Mouse (Mus musculus) hindbrain, embryonic 12.5 days (tissue): ENCODE measurements around the gene Wars2. TPM values are rescaled to one million over a fixed set of nuclear protein-coding genes. Genes with fewer than 3 reads are reported as not detected.

Experiments used
- ATAC-seq: fragments of 200-750 bp; cut with Nextera tagmentation; 2 replicates; pipeline ENCODE4 v1.8.0; 2017; ENCODE audit warnings: moderate TSS enrichment; ENCODE audit not compliant: low FRiP score
- H3K27ac ChIP-seq: fragments of 300-500 bp; sonication (generic); 2 replicates; pipeline ENCODE4 v1.5.1; 2016; ENCODE audit warnings: mild to moderate bottlenecking
- H3K27me3 ChIP-seq: fragments of 300-500 bp; sonication (generic); 2 replicates; pipeline ENCODE4 v1.6.1; 2016; ENCODE audit warnings: mild to moderate bottlenecking
- H3K36me3 ChIP-seq: fragments of 300-500 bp; sonication (generic); 2 replicates; pipeline ENCODE4 v1.6.1; 2016; ENCODE audit warnings: mild to moderate bottlenecking
- H3K4me1 ChIP-seq: fragments of 300-500 bp; sonication (generic); 2 replicates; pipeline ENCODE4 v1.6.1; 2016
- H3K4me2 ChIP-seq: fragments of 300-500 bp; sonication (generic); replicated peaks from 2 replicates; pipeline ENCODE4 v1.6.1; 2016; ENCODE audit warnings: mild to moderate bottlenecking
- H3K4me3 ChIP-seq: fragments of 300-500 bp; sonication (generic); 2 replicates; pipeline ENCODE4 v1.5.1; 2016; ENCODE audit warnings: mild to moderate bottlenecking
- H3K9ac ChIP-seq: fragments of 300-500 bp; sonication (generic); 2 replicates; pipeline ENCODE4 v1.6.1; 2016; ENCODE audit warnings: mild to moderate bottlenecking, moderate library complexity
- H3K9me3 ChIP-seq: fragments of 300-500 bp; sonication (generic); replicated peaks from 2 replicates; pipeline ENCODE4 v1.6.1; 2016; ENCODE audit warnings: mild to moderate bottlenecking
- WGBS: fragments of 180-500 bp; shearing (Covaris S2); methylation state at CpG from one replicate; pipeline ENCODE4 v1.1.7; 2016; 5-methylcytosine and 5-hydroxymethylcytosine counted together
- polyA plus RNA-seq: library from polyadenylated mRNA; unstranded; fragments of >200 nt; fragmentation: Nextera tagmentation; extraction: Ambion mirVana; gene quantifications from 2 replicates; pipeline ENCODE4 v1.2.1, GENCODE M21; 2016

The Wars2 gene
- polyA plus RNA-seq, 1 experiment from 2014 or later: 6.2 TPM

DNA sequence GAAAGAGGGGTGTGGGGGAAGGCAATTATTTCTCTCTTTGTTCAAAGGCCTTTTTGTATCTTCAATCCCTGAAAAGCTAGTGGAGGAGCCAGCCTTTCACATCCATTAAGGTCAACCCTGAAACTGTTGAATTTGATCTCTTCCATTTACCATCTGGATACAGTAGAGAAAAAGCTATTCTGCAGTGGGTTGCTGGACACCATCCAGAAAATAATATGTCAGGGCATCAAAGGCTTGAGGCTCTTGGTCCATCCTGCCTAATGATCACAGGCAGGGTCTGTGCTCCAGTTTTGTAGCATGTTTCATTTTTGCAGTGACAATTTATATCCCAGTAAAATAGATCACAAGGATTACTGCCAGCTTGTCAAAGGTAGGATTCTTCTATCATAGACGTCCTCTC is 16.1 kb downstream of the Wars2 start:
- Histone ChIP-seq H3K36me3 (no peaks in the 10 kb centered on the region), H3K9ac (no peak overlapping the region), H3K9me3 (peaks cover 3% of the 10 kb centered on the region; the same call in 1 of the 2 replicates), H3K27ac (no peak overlapping the region), H3K4me2 (no peak overlapping the region), H3K27me3 (no peaks in the 10 kb centered on the region), H3K4me3 (no peak overlapping the region), H3K4me1 (peaks cover 3% of the 10 kb centered on the region)
- ATAC-seq: no peak
- 65% methylated on average over 1 of the region's 1 CpGs for WGBS

DNA sequence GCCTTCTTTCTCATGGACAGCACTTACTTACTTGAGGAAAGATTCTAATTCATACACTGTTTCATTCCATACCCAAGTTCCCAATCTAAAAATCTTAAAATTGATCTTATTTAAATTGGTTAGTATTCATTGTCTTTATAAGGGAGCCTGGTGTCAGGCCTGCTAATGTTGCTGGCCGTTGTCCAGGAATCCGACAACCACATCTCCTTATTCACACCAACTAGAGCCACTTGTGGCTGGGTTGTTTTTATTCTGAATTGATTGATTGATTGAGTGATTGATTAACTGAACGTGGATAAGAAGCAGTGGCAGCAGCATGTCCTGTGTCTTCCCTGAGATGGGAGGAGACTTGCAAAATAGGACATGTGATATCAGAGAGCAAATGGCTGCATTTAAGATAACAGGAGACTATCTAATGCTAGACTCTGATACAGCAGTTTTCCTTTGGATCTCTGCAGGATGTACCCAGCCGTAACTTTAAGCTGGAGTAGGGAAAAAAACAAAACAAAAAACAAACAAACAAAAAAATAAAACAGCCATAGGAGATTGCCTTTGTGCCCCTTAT is 16.7 kb downstream of the Wars2 start:
- H3K4me2 ChIP-seq: no peak overlapping the region
- no peaks in the 10 kb centered on the region for H3K36me3 ChIP-seq
- H3K9me3 ChIP-seq: peaks cover 3% of the 10 kb centered on the region; the same call in 1 of the 2 replicates
- H3K27ac ChIP-seq: no peak overlapping the region
- H3K9ac ChIP-seq: no peak overlapping the region
- ATAC-seq: no peak
- peaks cover 3% of the 10 kb centered on the region for H3K4me1 ChIP-seq
- WGBS: 60% methylated on average over 4 of the region's 4 CpGs
- no peaks in the 10 kb centered on the region for H3K27me3 ChIP-seq
- H3K4me3 ChIP-seq: no peak overlapping the region

DNA sequence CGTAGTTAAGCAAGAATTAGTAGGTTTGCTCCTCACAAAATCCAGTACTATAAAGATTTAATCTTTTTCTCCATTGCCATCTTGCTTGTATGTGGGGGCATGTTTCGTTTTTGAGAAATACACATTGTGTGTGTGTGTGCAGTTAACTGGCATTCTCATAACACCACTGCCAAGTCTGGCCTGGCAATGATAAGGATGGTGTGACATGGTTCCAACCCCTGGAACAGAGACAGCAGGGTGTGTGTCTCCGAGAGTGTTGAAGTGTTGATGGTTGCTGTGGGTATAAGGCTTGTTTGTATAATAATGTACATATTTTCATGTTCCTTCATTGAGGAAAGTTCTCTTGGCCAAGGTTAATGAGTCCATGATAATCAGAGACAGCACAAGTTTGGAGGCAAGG is 19.1 kb downstream of the Wars2 start:
- Histone ChIP-seq H3K4me2 (no peak overlapping the region), H3K27me3 (no peaks in the 10 kb centered on the region), H3K27ac (no peak overlapping the region), H3K4me3 (no peak overlapping the region), H3K4me1 (peaks cover 3% of the 10 kb centered on the region), H3K9me3 (peaks cover 3% of the 10 kb centered on the region; the same call in 1 of the 2 replicates), H3K36me3 (no peaks in the 10 kb centered on the region), H3K9ac (no peak overlapping the region)
- 93% methylated on average over 3 of the region's 3 CpGs for WGBS
- ATAC-seq: no peak

DNA sequence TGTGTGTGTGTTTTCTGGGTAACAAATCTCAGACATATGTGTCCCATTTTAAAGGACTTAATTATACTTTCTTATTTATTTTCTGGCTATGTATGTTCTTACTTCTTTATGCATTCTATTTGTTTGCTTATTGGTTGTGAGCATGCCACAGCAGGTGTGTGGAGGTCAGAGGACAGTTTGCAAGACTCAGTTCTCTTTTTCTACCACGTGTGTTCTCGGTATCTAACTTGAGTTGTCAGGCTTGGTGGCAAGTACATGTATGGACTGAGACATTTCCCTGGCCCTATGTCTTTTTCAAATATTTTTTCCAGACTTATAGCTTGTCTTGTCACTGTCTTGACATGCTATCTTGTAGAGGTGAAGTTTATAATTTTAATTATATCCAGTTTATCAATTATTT is 21.3 kb downstream of the Wars2 start:
- no peaks in the 10 kb centered on the region for H3K27me3 ChIP-seq
- no peak overlapping the region for H3K4me2 ChIP-seq
- H3K27ac ChIP-seq: no peak overlapping the region
- WGBS: 78% methylated on average over 2 of the region's 2 CpGs
- H3K4me1 ChIP-seq: no peaks in the 10 kb centered on the region; the same call in 1 of the 2 replicates
- peaks cover 3% of the 10 kb centered on the region; the same call in 1 of the 2 replicates for H3K9me3 ChIP-seq
- no peak for ATAC-seq
- H3K4me3 ChIP-seq: no peak overlapping the region
- H3K9ac ChIP-seq: no peak overlapping the region
- no peaks in the 10 kb centered on the region for H3K36me3 ChIP-seq

DNA sequence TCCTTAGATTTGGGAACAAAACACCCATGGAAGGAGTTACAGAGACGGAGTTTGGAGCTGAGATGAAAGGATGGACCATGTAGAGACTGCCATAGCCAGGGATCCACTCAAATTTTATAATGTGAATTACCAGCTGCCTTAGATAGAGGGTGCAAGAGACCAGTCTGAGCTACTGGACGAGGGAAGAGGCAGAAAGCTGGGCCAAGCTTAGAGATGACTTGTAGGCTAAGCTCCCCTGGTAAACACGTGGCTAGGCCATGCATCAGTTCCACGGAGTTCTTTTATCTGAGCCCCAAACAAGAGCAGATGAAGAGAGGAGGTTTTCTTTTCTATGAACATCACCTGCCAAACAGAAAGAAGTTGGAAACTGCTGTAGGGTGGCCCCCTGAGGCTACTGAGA is 26.9 kb downstream of the Wars2 start:
- H3K27ac ChIP-seq: no peak overlapping the region
- no peak overlapping the region for H3K4me3 ChIP-seq
- 65% methylated on average over 4 of the region's 4 CpGs for WGBS
- H3K9ac ChIP-seq: no peak overlapping the region
- H3K4me1 ChIP-seq: no peaks in the 10 kb centered on the region
- H3K27me3 ChIP-seq: no peaks in the 10 kb centered on the region
- no peak for ATAC-seq
- no peaks in the 10 kb centered on the region for H3K9me3 ChIP-seq
- H3K36me3 ChIP-seq: no peaks in the 10 kb centered on the region
- H3K4me2 ChIP-seq: no peak overlapping the region

DNA sequence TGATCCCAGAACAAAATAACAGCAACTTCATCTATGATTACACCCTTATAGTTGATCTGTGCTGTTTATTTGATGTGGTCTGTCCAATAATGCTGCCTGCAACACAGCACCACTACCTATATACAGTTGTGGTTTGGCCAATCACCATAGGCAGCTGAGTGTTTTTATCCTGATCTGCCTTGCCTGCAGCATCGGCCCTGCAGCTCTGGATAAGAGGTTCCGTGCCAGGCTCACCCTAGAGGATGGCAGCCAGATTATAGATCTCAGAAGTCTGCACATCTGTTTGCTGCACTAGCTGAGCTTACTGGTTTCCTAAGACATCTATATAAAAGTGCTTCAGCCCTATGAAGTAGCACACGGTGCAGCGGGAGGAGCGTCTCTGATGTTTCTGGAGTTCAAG is 32.3 kb downstream of the Wars2 start:
- Histone ChIP-seq H3K4me1 (peaks cover 8% of the 10 kb centered on the region), H3K27me3 (no peaks in the 10 kb centered on the region), H3K9ac (no peak overlapping the region), H3K9me3 (no peaks in the 10 kb centered on the region), H3K4me2 (no peak overlapping the region), H3K4me3 (no peak overlapping the region), H3K27ac (no peak overlapping the region), H3K36me3 (no peaks in the 10 kb centered on the region)
- no peak for ATAC-seq
- 83% methylated on average over 5 of the region's 5 CpGs for WGBS

DNA sequence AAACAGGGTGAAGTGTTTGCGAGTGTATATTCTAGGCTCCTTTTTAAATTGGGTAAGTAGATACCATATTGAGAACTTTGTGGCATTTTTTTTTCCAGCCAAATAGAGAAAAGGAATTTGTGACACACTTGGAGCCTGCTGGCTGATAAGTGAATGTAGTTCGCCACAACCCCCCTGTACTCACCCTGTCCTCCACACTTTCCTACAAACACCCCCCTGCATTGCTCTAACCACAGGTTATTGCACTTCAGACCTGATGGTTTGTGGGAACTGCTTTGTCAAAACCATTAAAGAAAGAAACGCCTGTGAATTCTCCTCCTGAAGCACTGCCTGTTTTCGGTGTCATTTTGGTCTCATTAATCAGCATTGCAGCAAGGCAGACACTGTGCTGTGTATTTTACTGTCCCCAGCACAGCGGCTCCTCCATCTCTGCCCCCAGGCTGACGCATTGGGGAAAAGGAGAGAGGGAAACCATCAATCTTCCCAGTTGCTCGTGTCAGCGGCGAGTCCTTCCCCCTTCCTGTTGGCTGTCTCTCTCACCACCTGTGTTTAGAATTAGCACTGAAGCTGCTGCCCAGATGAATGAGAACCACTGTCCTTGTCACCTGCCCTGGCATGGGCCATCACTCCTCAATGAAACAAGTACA is 33.9 kb downstream of the Wars2 start:
- Histone ChIP-seq H3K9ac (no peak overlapping the region), H3K9me3 (no peaks in the 10 kb centered on the region), H3K36me3 (no peaks in the 10 kb centered on the region), H3K4me3 (no peak overlapping the region), H3K4me1 (peaks cover 8% of the 10 kb centered on the region), H3K27ac (no peak overlapping the region), H3K27me3 (no peaks in the 10 kb centered on the region), H3K4me2 (no peak overlapping the region)
- 38% methylated on average over 9 of the region's 9 CpGs for WGBS
- ATAC-seq: peak; percentile 77

DNA sequence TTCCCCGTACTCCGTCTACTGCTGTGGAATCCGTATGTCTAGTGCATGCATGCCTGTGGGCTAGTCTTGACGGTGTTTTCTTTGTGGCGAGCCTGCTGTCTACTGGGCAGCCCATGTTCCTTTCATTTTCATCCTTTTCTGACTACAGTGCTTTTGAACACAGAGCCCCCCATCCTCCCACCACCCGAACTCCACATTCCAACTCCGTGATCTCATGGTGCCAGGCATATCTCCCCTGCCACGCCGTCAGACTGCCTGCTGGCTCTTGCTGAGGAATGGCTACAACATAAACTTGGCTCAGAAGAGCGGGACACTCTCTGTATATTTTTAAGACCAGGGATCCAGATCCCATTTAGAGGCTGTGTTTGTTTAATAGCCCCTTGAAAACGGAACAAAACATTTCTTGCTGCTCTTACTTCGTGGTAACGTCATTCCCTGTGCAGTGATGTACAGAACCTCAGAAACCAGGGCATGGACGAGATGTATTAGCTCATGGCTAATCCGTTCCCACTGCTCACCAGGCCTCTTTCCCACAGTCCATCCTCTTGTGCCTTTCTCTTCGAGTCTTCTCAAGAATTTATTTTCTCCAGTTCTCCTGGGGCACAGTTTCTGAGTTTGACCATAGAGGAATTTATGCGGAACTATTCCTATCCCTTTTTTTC is 42.6 kb downstream of the Wars2 start:
- Histone ChIP-seq H3K9ac (no peak overlapping the region), H3K27me3 (no peaks in the 10 kb centered on the region), H3K36me3 (no peaks in the 10 kb centered on the region), H3K4me1 (no peaks in the 10 kb centered on the region), H3K9me3 (no peaks in the 10 kb centered on the region), H3K4me3 (no peak overlapping the region), H3K27ac (no peak overlapping the region), H3K4me2 (no peak overlapping the region)
- 78% methylated on average over 17 of the region's 17 CpGs for WGBS
- ATAC-seq: no peak

DNA sequence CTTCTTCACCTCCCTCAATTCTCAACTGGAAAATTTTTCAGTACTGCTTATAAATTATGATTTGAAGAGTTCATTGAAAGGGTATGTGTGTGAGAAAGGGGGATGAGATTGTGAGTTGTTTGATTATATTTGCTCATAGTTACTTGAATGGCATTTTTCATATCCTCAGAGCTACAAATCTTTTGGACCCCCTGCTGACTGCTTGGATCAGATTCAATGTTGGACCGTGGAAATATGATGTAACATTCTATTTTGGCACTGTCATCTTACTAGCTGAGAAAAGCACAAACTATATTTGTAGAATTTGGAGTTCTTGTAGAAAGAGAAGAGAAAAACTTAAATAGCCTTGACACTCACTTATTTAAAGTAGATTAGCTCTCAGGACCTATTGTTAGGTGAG is 43.5 kb downstream of the Wars2 start:
- H3K4me3 ChIP-seq: no peak overlapping the region
- ATAC-seq: no peak
- H3K9ac ChIP-seq: no peak overlapping the region
- no peak overlapping the region for H3K27ac ChIP-seq
- no peaks in the 10 kb centered on the region for H3K4me1 ChIP-seq
- no peak overlapping the region for H3K4me2 ChIP-seq
- H3K27me3 ChIP-seq: no peaks in the 10 kb centered on the region
- 74% methylated on average over 1 of the region's 1 CpGs for WGBS
- no peaks in the 10 kb centered on the region for H3K36me3 ChIP-seq
- no peaks in the 10 kb centered on the region for H3K9me3 ChIP-seq

DNA sequence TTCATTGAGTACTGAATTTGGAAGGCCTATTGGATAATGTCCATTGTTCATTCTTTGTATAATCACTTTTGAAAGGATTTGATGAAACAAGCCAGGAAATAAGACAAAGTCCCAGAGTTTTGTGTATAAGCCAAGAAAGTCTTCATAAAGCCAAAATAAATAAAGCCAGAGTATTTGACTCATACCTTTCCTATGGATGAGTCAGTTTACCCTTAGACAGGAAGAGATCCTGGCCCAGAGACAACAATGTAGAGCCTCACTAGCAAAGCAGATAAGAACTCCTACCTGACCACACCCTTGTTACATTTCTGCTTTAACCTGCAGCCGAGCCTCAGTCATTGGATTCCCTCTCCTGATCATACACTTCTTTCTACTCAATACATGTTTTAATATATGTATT is 47.2 kb downstream of the Wars2 start:
- no peak overlapping the region for H3K4me2 ChIP-seq

DNA sequence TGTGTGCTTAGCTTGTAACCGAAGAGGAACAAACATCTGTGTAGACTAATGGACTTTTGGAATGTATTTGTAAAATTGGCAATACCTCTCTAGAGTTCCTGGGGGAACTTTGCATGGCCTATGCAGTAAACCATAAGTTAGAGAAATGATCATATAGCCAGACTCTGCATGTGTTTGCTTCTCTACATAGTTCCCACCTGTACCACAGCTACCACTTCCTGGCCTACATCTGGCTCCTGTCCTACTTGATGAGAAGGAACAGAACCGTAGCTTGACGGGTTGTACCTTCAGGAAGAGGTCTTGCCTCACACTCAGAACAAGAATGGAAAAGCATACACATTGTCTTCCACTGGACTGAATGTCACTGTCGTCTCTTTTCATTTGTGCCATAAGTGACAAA is 52.7 kb downstream of the Wars2 start:
- no peaks in the 10 kb centered on the region for H3K9me3 ChIP-seq
- no peak overlapping the region for H3K9ac ChIP-seq
- no peak overlapping the region for H3K27ac ChIP-seq
- no peak overlapping the region for H3K4me3 ChIP-seq
- H3K27me3 ChIP-seq: no peaks in the 10 kb centered on the region
- WGBS: 75% methylated on average over 4 of the region's 4 CpGs
- no peaks in the 10 kb centered on the region for H3K36me3 ChIP-seq
- H3K4me1 ChIP-seq: no peaks in the 10 kb centered on the region
- H3K4me2 ChIP-seq: no peak overlapping the region
- ATAC-seq: no peak

More for the DNA sequence above, 47.2 kb downstream of the Wars2 start:
- Histone ChIP-seq H3K4me1 (no peaks in the 10 kb centered on the region), H3K27me3 (no peaks in the 10 kb centered on the region), H3K4me3 (no peak overlapping the region), H3K27ac (no peak overlapping the region), H3K9ac (no peak overlapping the region), H3K9me3 (no peaks in the 10 kb centered on the region), H3K36me3 (no peaks in the 10 kb centered on the region)
- ATAC-seq: no peak
- 81% methylated on average over 1 of the region's 1 CpGs for WGBS

DNA sequence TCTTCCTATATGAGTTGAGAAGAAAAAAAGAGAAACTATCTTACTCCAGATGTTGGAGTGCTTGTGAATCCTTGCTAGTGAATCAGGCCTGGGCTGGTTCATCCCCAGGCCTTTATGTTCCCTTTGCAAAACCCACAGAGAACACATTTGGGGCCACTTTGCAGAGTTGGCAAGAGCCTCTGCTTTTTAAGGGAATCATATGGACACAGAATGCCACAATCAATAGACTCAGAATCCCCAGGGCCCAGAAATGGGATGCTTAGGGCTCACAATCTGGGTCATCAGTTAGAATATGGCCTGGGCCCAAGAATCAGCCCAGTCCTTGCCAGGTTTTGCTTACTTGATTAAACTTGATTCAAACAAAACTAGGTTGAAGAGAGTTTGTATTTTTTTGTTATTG is 62.5 kb downstream of the Wars2 start:
- ATAC-seq: no peak
- no peak overlapping the region for H3K27ac ChIP-seq
- no peaks in the 10 kb centered on the region for H3K9me3 ChIP-seq

DNA sequence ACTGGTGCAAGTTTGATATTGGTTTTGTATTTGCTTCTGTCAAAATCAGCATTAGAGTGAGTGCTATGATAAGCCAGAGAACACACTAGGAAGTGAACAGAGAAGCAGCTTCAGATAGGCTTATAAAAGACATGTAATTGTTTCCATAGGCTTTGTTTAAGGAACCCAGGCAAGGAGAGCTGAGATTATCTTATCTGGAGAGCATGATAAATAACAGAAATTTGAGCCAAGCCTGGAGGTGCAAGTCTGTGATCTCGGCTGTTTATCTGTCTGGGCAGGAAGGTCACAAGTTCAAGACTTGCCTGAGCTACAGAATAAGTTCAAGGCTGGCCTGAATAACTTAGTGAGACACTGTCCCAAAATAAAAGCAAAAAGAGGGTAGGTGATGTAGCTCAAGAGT is 67.5 kb downstream of the Wars2 start:
- H3K4me1 ChIP-seq: 0 out of 2 replicates have a peak, but pooled peaks cover 3% of the 10 kb centered on the region
- ATAC-seq: no peak
- no peaks in the 10 kb centered on the region for H3K27me3 ChIP-seq
- H3K9me3 ChIP-seq: no peaks in the 10 kb centered on the region
- no peak overlapping the region for H3K4me3 ChIP-seq
- H3K27ac ChIP-seq: no peak overlapping the region
- no peak overlapping the region for H3K9ac ChIP-seq
- H3K36me3 ChIP-seq: no peaks in the 10 kb centered on the region
- H3K4me2 ChIP-seq: no peak overlapping the region
- 79% methylated on average over 1 of the region's 1 CpGs for WGBS

More for the DNA sequence above, 62.5 kb downstream of the Wars2 start:
- Histone ChIP-seq H3K4me3 (no peak overlapping the region), H3K27me3 (no peaks in the 10 kb centered on the region), H3K9ac (no peak overlapping the region), H3K4me1 (no peaks in the 10 kb centered on the region), H3K36me3 (no peaks in the 10 kb centered on the region), H3K4me2 (no peak overlapping the region)
